Mouse (Mus musculus) lung, postnatal 0 days (tissue): ENCODE measurements around the gene Slc13a4. TPM values are rescaled to one million over a fixed set of nuclear protein-coding genes. Genes with fewer than 3 reads are reported as not detected.

Experiments
- ATAC-seq: fragments of 200-750 bp; cut with Nextera tagmentation; 2 replicates; pipeline ENCODE4 v1.8.0; 2017; ENCODE audit warnings: moderate library complexity
- DNase-seq: peaks from one replicate; pipeline ENCODE4 v3.0.0-alpha.2; 2016; ENCODE audit warnings: low spot score
- H3K27ac ChIP-seq: fragments of 300-500 bp; sonication (generic); 2 replicates; pipeline ENCODE4 v1.5.1; 2014; ENCODE audit warnings: antibody characterized with exemption, mild to moderate bottlenecking, low read length, mixed read lengths
- H3K27me3 ChIP-seq: fragments of 300-500 bp; sonication (generic); replicated peaks from 2 replicates; pipeline ENCODE4 v1.6.1; 2014; ENCODE audit warnings: low read length, mixed read lengths; ENCODE audit not compliant: insufficient read depth
- H3K36me3 ChIP-seq: fragments of 300-500 bp; sonication (generic); 2 replicates; pipeline ENCODE4 v1.6.1; 2014; ENCODE audit warnings: low read length, mixed read lengths; ENCODE audit not compliant: insufficient read depth
- H3K4me1 ChIP-seq: fragments of 300-500 bp; sonication (generic); 2 replicates; pipeline ENCODE4 v1.6.1; 2014; ENCODE audit warnings: antibody characterized with exemption, low read depth, low read length, mixed read lengths; ENCODE audit not compliant: insufficient read depth
- H3K4me2 ChIP-seq: fragments of 300-500 bp; sonication (generic); replicated peaks from 2 replicates; pipeline ENCODE4 v1.6.1; 2014; ENCODE audit warnings: low read depth, mild to moderate bottlenecking, low read length, moderate library complexity, mixed read lengths
- H3K4me3 ChIP-seq: fragments of 300-500 bp; sonication (generic); 2 replicates; pipeline ENCODE4 v1.5.1; 2014; ENCODE audit warnings: low read depth, low read length
- H3K9ac ChIP-seq: fragments of 300-500 bp; sonication (generic); replicated peaks from 2 replicates; pipeline ENCODE4 v1.6.1; 2014; ENCODE audit warnings: low read depth, mild to moderate bottlenecking
- H3K9me3 ChIP-seq: fragments of 300-500 bp; sonication (generic); 2 replicates; pipeline ENCODE4 v1.6.1; 2016; ENCODE audit warnings: low read length, mixed read lengths
- CTCF ChIP-seq: IDR thresholded peaks from 2 replicates; pipeline ENCODE4 v1.5.1; 2016; ENCODE audit warnings: antibody characterized with exemption, mild to moderate bottlenecking
- EP300 ChIP-seq: IDR thresholded peaks from 2 replicates; pipeline ENCODE4 v1.6.1; 2016; ENCODE audit warnings: antibody characterized with exemption, mild to moderate bottlenecking, control low read depth
- WGBS: fragments of 180-500 bp; shearing (Covaris S2); extraction: QIAGEN DNeasy Blood & Tissue Kit; methylation state at CpG from one replicate; pipeline ENCODE4 v1.1.7; 2014; 5-methylcytosine and 5-hydroxymethylcytosine counted together
- polyA plus RNA-seq: library from polyadenylated mRNA; unstranded; fragments of >200 nt; fragmentation: Nextera tagmentation; extraction: Ambion mirVana; gene quantifications from 2 replicates; pipeline ENCODE4 v1.2.1, GENCODE M21; 2015

Gene Slc13a4
- polyA plus RNA-seq, 1 experiment from 2014 or later, result 1.0 TPM

DNA sequence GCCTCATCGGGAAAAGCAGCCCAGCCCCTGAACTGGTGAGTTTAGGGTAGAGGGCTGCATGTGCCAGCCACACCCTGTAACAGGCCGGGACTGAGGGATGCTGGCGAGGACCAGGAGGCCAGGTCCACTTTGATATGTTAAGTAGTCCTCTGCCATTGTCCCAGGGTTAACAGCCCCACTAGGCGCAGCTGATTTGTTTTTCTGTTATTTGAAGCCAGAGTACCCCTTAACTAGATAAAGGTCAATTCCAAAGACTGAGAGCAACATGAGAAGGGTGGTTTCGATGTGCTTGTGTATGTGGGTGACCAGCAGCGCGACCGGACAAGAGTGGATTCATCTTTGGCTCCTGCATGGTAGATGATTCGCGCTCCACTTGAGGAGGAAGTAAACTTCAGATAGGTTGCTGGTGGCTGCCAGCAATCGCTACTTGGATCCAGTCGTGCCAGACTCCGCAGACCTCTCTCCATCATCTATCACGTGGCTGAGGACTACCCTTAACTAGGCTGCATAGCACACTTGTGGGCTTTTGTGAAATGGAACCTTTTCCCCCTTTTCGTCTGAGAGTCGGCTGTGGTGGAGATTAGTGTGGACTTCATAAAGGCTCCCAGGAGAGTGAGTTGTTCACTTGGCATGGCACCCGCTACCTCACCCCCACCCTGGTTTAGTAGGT is 56.0 kb downstream of the Slc13a4 start:
- H3K36me3 ChIP-seq, result no peaks in the 10 kb centered on the region
- H3K9me3 ChIP-seq, result no peaks in the 10 kb centered on the region
- H3K9ac ChIP-seq, result no peak overlapping the region
- no peaks in the 10 kb centered on the region for H3K27me3 ChIP-seq
- WGBS, result 67% methylated on average over 17 of the region's 17 CpGs
- peak overlapping the region; percentile 33; the same call in 1 of the 2 replicates for H3K27ac ChIP-seq
- TF ChIP-seq CTCF (no peak), EP300 (no peak)
- H3K4me3 ChIP-seq, result 0 out of 2 replicates have a peak overlapping the region, but pooled peaks have one; percentile 65
- ATAC-seq (peak; percentile 7), DNase-seq (peak; percentile 20)
- peaks cover 25% of the 10 kb centered on the region for H3K4me1 ChIP-seq
- peak overlapping the region; percentile 12; the same call in 1 of the 2 replicates for H3K4me2 ChIP-seq

DNA sequence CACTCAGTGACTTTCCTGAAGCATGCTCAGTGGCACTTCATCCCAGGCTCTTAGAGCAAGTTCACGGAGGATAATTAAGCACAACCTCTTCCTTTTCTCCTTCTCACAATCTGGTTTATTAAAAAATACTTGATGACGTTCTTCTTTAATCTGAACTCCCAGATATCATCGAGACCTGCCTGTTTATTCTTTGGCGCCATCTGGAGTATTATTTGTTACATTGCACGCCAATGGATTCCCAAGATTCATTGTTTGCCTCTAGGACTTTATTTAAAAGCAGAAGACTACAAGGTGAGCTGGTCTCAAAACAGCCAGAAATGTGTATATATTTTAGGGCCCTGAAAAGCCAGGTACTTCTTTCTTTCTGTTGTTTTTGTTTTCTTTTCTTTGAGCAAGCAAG is 62.8 kb downstream of the Slc13a4 start:
- Histone ChIP-seq H3K27me3 (no peaks in the 10 kb centered on the region), H3K9me3 (no peaks in the 10 kb centered on the region), H3K9ac (no peak overlapping the region), H3K27ac (no peak overlapping the region), H3K4me1 (no peaks in the 10 kb centered on the region), H3K36me3 (peaks cover 33% of the 10 kb centered on the region; the same call in 1 of the 2 replicates), H3K4me2 (no peak overlapping the region), H3K4me3 (no peak overlapping the region)
- DNase-seq (peak; percentile 62), ATAC-seq (no peak)
- WGBS, result 44% methylated on average over 5 of the region's 5 CpGs
- TF ChIP-seq EP300, result no peak
- peak; percentile 70 for TF ChIP-seq CTCF

DNA sequence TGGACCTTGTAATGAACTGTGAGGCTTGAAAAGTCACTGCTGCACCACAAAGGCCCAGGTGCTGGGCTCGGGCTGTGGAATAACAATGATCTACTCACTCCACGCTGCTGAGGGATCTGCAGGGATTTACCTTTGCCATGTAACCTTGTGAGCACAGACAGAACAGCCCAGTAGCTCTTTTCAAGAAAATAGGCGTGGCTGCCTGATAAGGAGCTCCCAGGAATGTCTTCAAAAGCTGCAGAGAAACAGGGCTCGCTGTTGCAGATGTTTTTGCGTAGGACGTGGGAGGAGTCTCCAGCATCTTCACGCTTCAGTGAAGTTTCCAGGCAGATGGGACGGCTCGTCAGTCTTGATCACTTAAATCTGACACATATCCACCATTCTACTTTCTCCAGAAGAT is 63.9 kb downstream of the Slc13a4 start:
- Histone ChIP-seq H3K27me3 (no peaks in the 10 kb centered on the region), H3K27ac (no peak overlapping the region), H3K9me3 (no peaks in the 10 kb centered on the region), H3K4me1 (no peaks in the 10 kb centered on the region), H3K4me3 (no peak overlapping the region), H3K9ac (no peak overlapping the region), H3K4me2 (no peak overlapping the region), H3K36me3 (peaks cover 36% of the 10 kb centered on the region)
- 80% methylated on average over 9 of the region's 9 CpGs for whole genome bisulfite sequencing
- TF ChIP-seq EP300 (no peak), CTCF (no peak)
- ATAC-seq (no peak; the same call in 1 of the 2 replicates), DNase-seq (no peak)

DNA sequence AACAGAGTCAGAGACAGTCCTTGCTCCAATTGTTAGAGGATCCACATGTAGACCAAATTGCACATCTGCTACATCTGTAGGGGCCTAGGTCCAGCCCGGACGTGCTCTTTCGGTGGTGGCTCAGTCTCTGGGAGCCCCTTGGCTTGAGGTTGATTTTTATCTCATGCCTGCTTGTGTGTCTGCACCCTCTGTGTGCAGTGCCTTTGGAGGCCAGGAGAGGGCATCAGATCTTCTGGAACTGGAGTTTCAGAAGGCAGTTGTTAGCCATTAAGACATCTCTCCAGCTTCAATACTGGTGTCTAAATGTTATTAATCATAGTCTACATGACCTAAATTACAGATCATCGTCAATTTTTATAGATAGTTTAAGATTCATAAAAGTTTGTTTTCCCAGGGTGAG is 64.7 kb downstream of the Slc13a4 start:
- WGBS, result 97% methylated on average over 4 of the region's 4 CpGs

DNA sequence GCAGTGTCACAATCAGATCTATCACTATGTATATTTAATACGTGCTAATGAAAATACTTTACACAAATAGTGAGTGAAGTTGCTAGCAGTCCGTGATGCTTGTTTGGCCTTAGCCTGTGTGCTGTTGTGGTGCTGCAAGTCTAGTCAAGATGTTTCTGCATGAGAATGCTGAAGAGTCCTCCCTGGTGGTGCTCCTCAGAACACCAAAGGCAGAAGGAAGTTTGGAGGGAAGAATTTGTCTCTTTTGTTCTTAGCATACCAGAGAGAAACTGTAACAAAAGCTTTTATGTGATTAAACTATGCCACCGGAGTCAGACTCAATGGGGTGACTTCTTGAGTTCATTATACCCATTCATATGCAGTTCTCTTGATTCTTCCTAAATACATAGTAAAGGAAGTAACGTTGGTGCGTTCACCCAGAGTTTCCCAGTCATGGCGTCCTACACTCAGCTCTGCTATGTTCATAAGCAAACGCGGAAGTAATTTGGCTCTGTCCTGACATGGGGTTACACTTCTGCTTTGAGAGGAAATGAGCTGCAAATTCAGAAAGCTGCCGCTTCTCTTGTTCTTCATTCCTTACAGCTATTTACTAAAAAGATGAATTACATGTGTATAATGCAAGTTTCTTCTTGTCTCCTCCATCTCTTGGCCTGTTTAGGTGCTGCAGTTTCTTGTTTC is 71.7 kb downstream of the Slc13a4 start:
- Histone ChIP-seq H3K9ac (no peak overlapping the region), H3K27ac (no peak overlapping the region), H3K9me3 (no peaks in the 10 kb centered on the region), H3K4me1 (no peaks in the 10 kb centered on the region), H3K27me3 (no peaks in the 10 kb centered on the region), H3K4me2 (no peak overlapping the region), H3K36me3 (peaks cover 13% of the 10 kb centered on the region), H3K4me3 (no peak overlapping the region)
- WGBS, result 85% methylated on average over 9 of the region's 9 CpGs
- no peak for DNase-seq
- no peak for ATAC-seq
- no peak for TF ChIP-seq EP300
- TF ChIP-seq CTCF, result no peak

More for the DNA sequence above, 64.7 kb downstream of the Slc13a4 start:
- Histone ChIP-seq H3K36me3 (peaks cover 37% of the 10 kb centered on the region), H3K9ac (no peak overlapping the region), H3K4me1 (no peaks in the 10 kb centered on the region), H3K4me3 (no peak overlapping the region), H3K9me3 (no peaks in the 10 kb centered on the region), H3K27ac (no peak overlapping the region), H3K27me3 (no peaks in the 10 kb centered on the region), H3K4me2 (no peak overlapping the region)
- TF ChIP-seq EP300 (no peak), CTCF (peak; percentile 28; the same call in 1 of the 2 replicates)
- DNase-seq (no peak), ATAC-seq (no peak)

DNA sequence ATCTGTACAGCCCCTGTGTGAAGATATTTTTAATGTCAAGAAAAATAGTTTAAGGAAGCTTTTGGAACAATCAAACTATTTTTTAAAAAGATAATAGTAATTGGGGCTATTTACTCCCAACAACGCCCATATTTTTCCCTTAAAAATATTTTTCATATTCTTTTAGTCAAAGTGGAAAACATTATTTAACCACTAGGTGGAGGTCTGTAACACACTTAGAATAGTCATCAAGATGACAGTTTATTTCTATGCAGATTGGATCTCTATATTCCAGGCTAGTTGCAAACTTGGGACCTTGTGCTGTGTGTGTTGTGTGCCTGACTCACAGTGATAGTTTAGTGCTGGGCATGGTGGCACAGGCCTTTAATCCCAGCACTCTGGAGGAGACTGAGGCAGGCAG is 78.5 kb downstream of the Slc13a4 start:
- Histone ChIP-seq H3K27ac (no peak overlapping the region), H3K4me2 (no peak overlapping the region), H3K9ac (no peak overlapping the region), H3K27me3 (no peaks in the 10 kb centered on the region), H3K36me3 (peaks cover 17% of the 10 kb centered on the region), H3K4me3 (no peak overlapping the region), H3K9me3 (no peaks in the 10 kb centered on the region), H3K4me1 (no peaks in the 10 kb centered on the region)
- no peak for TF ChIP-seq EP300
- peak; percentile 27; the same call in 1 of the 2 replicates for TF ChIP-seq CTCF
- DNase-seq (no peak), ATAC-seq (no peak)
- 83% methylated on average over 1 of the region's 1 CpGs for WGBS
